Mouse (Mus musculus): ENCODE measurements around the gene Naa15. TPM values are rescaled to one million over a fixed set of nuclear protein-coding genes. Genes with fewer than 3 reads are reported as not detected.

Naa15 gene
- polyA plus RNA-seq, 1 experiment from 2014 or later = 39.6 TPM

GRCm38 (mm10) chr3:51498659-51499058 is 83.7 kb downstream of the Naa15 start:
- Histone ChIP-seq H3K36me3 (ENCODE audit: control insufficient read depth, insufficient read depth, low read length) (peaks cover 4% of the 10 kb centered on the region), H3K27me3 (ENCODE audit: control insufficient read depth, insufficient read depth, low read length) (no peaks in the 10 kb centered on the region), H3K4me2 (no peak overlapping the region), H3K4me1 (ENCODE audit: control insufficient read depth, insufficient read depth, low read length) (no peaks in the 10 kb centered on the region), H3K9me3 (replicated peaks; ENCODE audit: control insufficient read depth, low read length) (no peaks in the 10 kb centered on the region), H3K27ac (ENCODE audit: low read depth, low read length) (no peak overlapping the region), H3K9ac (ENCODE audit: low read depth, low read length) (no peak overlapping the region), H3K4me3 (ENCODE audit: low read depth, low read length) (no peak overlapping the region)
- no peak for ATAC-seq (replicated peaks; ENCODE audit: insufficient number of reproducible peaks, low FRiP score, low TSS enrichment)
- WGBS (ENCODE audit: insufficient replicate concordance) = 54% methylated on average over 5 of the region's 5 CpGs

GRCm38 (mm10) chr3:51499876-51500275 is 84.9 kb downstream of the Naa15 start:
- no peak overlapping the region for H3K4me2 ChIP-seq
- no peaks in the 10 kb centered on the region for H3K27me3 ChIP-seq (ENCODE audit: control insufficient read depth, insufficient read depth, low read length)
- no peaks in the 10 kb centered on the region; the same call in 1 of the 2 replicates for H3K36me3 ChIP-seq (ENCODE audit: control insufficient read depth, insufficient read depth, low read length)
- no peaks in the 10 kb centered on the region for H3K4me1 ChIP-seq (ENCODE audit: control insufficient read depth, insufficient read depth, low read length)
- no peak overlapping the region for H3K4me3 ChIP-seq (ENCODE audit: low read depth, low read length)
- ATAC-seq (replicated peaks; ENCODE audit: insufficient number of reproducible peaks, low FRiP score, low TSS enrichment) = no peak
- WGBS (ENCODE audit: insufficient replicate concordance) = 85% methylated on average over 4 of the region's 4 CpGs
- no peak overlapping the region for H3K9ac ChIP-seq (ENCODE audit: low read depth, low read length)
- H3K27ac ChIP-seq (ENCODE audit: low read depth, low read length) = no peak overlapping the region
- H3K9me3 ChIP-seq (replicated peaks; ENCODE audit: control insufficient read depth, low read length) = no peaks in the 10 kb centered on the region

- Histone ChIP-seq H3K4me3 (ENCODE audit: low read depth, low read length) (no peak overlapping the region), H3K9ac (ENCODE audit: low read depth, low read length) (no peak overlapping the region), H3K27ac (ENCODE audit: low read depth, low read length) (no peak overlapping the region), H3K36me3 (ENCODE audit: control insufficient read depth, insufficient read depth, low read length) (no peaks in the 10 kb centered on the region), H3K27me3 (ENCODE audit: control insufficient read depth, insufficient read depth, low read length) (no peaks in the 10 kb centered on the region), H3K4me2 (no peak overlapping the region), H3K9me3 (replicated peaks; ENCODE audit: control insufficient read depth, low read length) (no peaks in the 10 kb centered on the region), H3K4me1 (ENCODE audit: control insufficient read depth, insufficient read depth, low read length) (no peaks in the 10 kb centered on the region)
- WGBS (ENCODE audit: insufficient replicate concordance) = 75% methylated on average over 11 of the region's 11 CpGs
- no peak for ATAC-seq (replicated peaks; ENCODE audit: insufficient number of reproducible peaks, low FRiP score, low TSS enrichment)
These were observed 89.5 kb downstream of the Naa15 start for GRCm38 (mm10) chr3:51504385-51504952.

GRCm38 (mm10) chr3:51505465-51505864 is 90.5 kb downstream of the Naa15 start:
- Histone ChIP-seq H3K4me1 (ENCODE audit: control insufficient read depth, insufficient read depth, low read length) (no peaks in the 10 kb centered on the region), H3K27ac (ENCODE audit: low read depth, low read length) (no peak overlapping the region), H3K27me3 (ENCODE audit: control insufficient read depth, insufficient read depth, low read length) (no peaks in the 10 kb centered on the region), H3K4me3 (ENCODE audit: low read depth, low read length) (no peak overlapping the region), H3K4me2 (no peak overlapping the region), H3K36me3 (ENCODE audit: control insufficient read depth, insufficient read depth, low read length) (no peaks in the 10 kb centered on the region), H3K9ac (ENCODE audit: low read depth, low read length) (no peak overlapping the region), H3K9me3 (replicated peaks; ENCODE audit: control insufficient read depth, low read length) (no peaks in the 10 kb centered on the region)
- ATAC-seq (replicated peaks; ENCODE audit: insufficient number of reproducible peaks, low FRiP score, low TSS enrichment) = no peak
- 69% methylated on average over 19 of the region's 19 CpGs for whole genome bisulfite sequencing (ENCODE audit: insufficient replicate concordance)

GRCm38 (mm10) chr3:51510903-51511302 is 96.0 kb downstream of the Naa15 start:
- ATAC-seq (replicated peaks; ENCODE audit: insufficient number of reproducible peaks, low FRiP score, low TSS enrichment) = no peak
- no peak overlapping the region for H3K27ac ChIP-seq (ENCODE audit: low read depth, low read length)
- H3K4me2 ChIP-seq = peak overlapping the region; percentile 42
- no peaks in the 10 kb centered on the region for H3K9me3 ChIP-seq (replicated peaks; ENCODE audit: control insufficient read depth, low read length)
- H3K27me3 ChIP-seq (ENCODE audit: control insufficient read depth, insufficient read depth, low read length) = no peaks in the 10 kb centered on the region
- H3K4me3 ChIP-seq (ENCODE audit: low read depth, low read length) = 0 out of 2 replicates have a peak overlapping the region, but pooled peaks have one; percentile 14
- no peak overlapping the region for H3K9ac ChIP-seq (ENCODE audit: low read depth, low read length)
- no peaks in the 10 kb centered on the region for H3K4me1 ChIP-seq (ENCODE audit: control insufficient read depth, insufficient read depth, low read length)
- WGBS (ENCODE audit: insufficient replicate concordance) = 26% methylated on average over 8 of the region's 8 CpGs
- no peaks in the 10 kb centered on the region for H3K36me3 ChIP-seq (ENCODE audit: control insufficient read depth, insufficient read depth, low read length)

- Histone ChIP-seq H3K4me2 (no peak overlapping the region), H3K4me3 (ENCODE audit: low read depth, low read length) (no peak overlapping the region), H3K9ac (ENCODE audit: low read depth, low read length) (no peak overlapping the region), H3K27me3 (ENCODE audit: control insufficient read depth, insufficient read depth, low read length) (no peaks in the 10 kb centered on the region), H3K27ac (ENCODE audit: low read depth, low read length) (no peak overlapping the region), H3K36me3 (ENCODE audit: control insufficient read depth, insufficient read depth, low read length) (no peaks in the 10 kb centered on the region), H3K9me3 (replicated peaks; ENCODE audit: control insufficient read depth, low read length) (no peaks in the 10 kb centered on the region), H3K4me1 (ENCODE audit: control insufficient read depth, insufficient read depth, low read length) (no peaks in the 10 kb centered on the region)
- 90% methylated on average over 5 of the region's 5 CpGs for WGBS (ENCODE audit: insufficient replicate concordance)
- ATAC-seq (replicated peaks; ENCODE audit: insufficient number of reproducible peaks, low FRiP score, low TSS enrichment) = no peak
These were observed 97.0 kb downstream of the Naa15 start for GRCm38 (mm10) chr3:51511983-51512382.

GRCm38 (mm10) chr3:51517467-51517866 is 102.5 kb downstream of the Naa15 start:
- no peak overlapping the region for H3K9ac ChIP-seq (ENCODE audit: low read depth, low read length)
- no peaks in the 10 kb centered on the region for H3K27me3 ChIP-seq (ENCODE audit: control insufficient read depth, insufficient read depth, low read length)
- H3K4me3 ChIP-seq (ENCODE audit: low read depth, low read length) = no peak overlapping the region
- H3K27ac ChIP-seq (ENCODE audit: low read depth, low read length) = no peak overlapping the region
- peaks cover 4% of the 10 kb centered on the region; the same call in 1 of the 2 replicates for H3K4me1 ChIP-seq (ENCODE audit: control insufficient read depth, insufficient read depth, low read length)
- no peak for ATAC-seq (replicated peaks; ENCODE audit: insufficient number of reproducible peaks, low FRiP score, low TSS enrichment)
- 89% methylated on average over 4 of the region's 4 CpGs for WGBS (ENCODE audit: insufficient replicate concordance)
- H3K36me3 ChIP-seq (ENCODE audit: control insufficient read depth, insufficient read depth, low read length) = peaks cover 5% of the 10 kb centered on the region; the same call in 1 of the 2 replicates
- H3K4me2 ChIP-seq = no peak overlapping the region
- no peaks in the 10 kb centered on the region for H3K9me3 ChIP-seq (replicated peaks; ENCODE audit: control insufficient read depth, low read length)

GRCm38 (mm10) chr3:51517878-51518762 is 103.2 kb downstream of the Naa15 start:
- no peak overlapping the region for H3K9ac ChIP-seq (ENCODE audit: low read depth, low read length)
- H3K36me3 ChIP-seq (ENCODE audit: control insufficient read depth, insufficient read depth, low read length) = peaks cover 5% of the 10 kb centered on the region; the same call in 1 of the 2 replicates
- no peak overlapping the region for H3K27ac ChIP-seq (ENCODE audit: low read depth, low read length)
- peaks cover 4% of the 10 kb centered on the region; the same call in 1 of the 2 replicates for H3K4me1 ChIP-seq (ENCODE audit: control insufficient read depth, insufficient read depth, low read length)
- 75% methylated on average over 12 of the region's 12 CpGs for WGBS (ENCODE audit: insufficient replicate concordance)
- no peak overlapping the region for H3K4me3 ChIP-seq (ENCODE audit: low read depth, low read length)
- no peak for ATAC-seq (replicated peaks; ENCODE audit: insufficient number of reproducible peaks, low FRiP score, low TSS enrichment)
- H3K27me3 ChIP-seq (ENCODE audit: control insufficient read depth, insufficient read depth, low read length) = no peaks in the 10 kb centered on the region
- H3K4me2 ChIP-seq = no peak overlapping the region
- H3K9me3 ChIP-seq (replicated peaks; ENCODE audit: control insufficient read depth, low read length) = no peaks in the 10 kb centered on the region
